Mouse (Mus musculus): ENCODE results near the gene Cxcl16.
"Not testable (repeated sequence)": the region's sequence is repeated elsewhere in the genome, so short reads cannot be mapped to it uniquely, and the experiment has no call there.

The Cxcl16 gene

GRCm38 (mm10) chr11:70453261-70454044 lies 6.3 kb downstream of the Cxcl16 start:
- no peak for DNase-seq (ENCODE audit: low read depth, low spot score)

GRCm38 (mm10) chr11:70451797-70452498 lies 7.8 kb downstream of the Cxcl16 start, which contains the start of gene Med11:
TSS of gene Med11 (plus strand) at chr11:70451919.
- DNase-seq (ENCODE audit: low read depth, low spot score) = peak; percentile 91

GRCm38 (mm10) chr11:70450926-70451325 lies 8.9 kb downstream of the Cxcl16 start:
- DNase-seq (ENCODE audit: low read depth, low spot score) = no peak

- DNase-seq (ENCODE audit: low read depth, low spot score) = no peak
Measured at GRCm38 (mm10) chr11:70447373-70447772, 12.4 kb downstream of the Cxcl16 start.

GRCm38 (mm10) chr11:70446756-70447155 lies 13.0 kb downstream of the Cxcl16 start:
- DNase-seq (ENCODE audit: low read depth, low spot score) = no peak

GRCm38 (mm10) chr11:70444667-70445066 lies 15.1 kb downstream of the Cxcl16 start:
- DNase-seq (ENCODE audit: low read depth, low spot score) = no peak

GRCm38 (mm10) chr11:70443964-70444363 lies 15.8 kb downstream of the Cxcl16 start:
- no peak for DNase-seq (ENCODE audit: low read depth, low spot score)

GRCm38 (mm10) chr11:70441882-70442281 lies 17.9 kb downstream of the Cxcl16 start:
- DNase-seq (ENCODE audit: low read depth, low spot score) = no peak

- DNase-seq (ENCODE audit: low read depth, low spot score) = no peak
Measured at GRCm38 (mm10) chr11:70440637-70441036, 19.1 kb downstream of the Cxcl16 start.

GRCm38 (mm10) chr11:70438728-70439374 lies 20.9 kb downstream of the Cxcl16 start:
- DNase-seq (ENCODE audit: low read depth, low spot score) = no peak

GRCm38 (mm10) chr11:70437426-70437825 lies 22.4 kb downstream of the Cxcl16 start:
- DNase-seq (ENCODE audit: low read depth, low spot score) = no peak

GRCm38 (mm10) chr11:70435476-70435875 lies 24.3 kb downstream of the Cxcl16 start:
- no peak for DNase-seq (ENCODE audit: low read depth, low spot score)

- DNase-seq (ENCODE audit: low read depth, low spot score) = no peak
Measured at GRCm38 (mm10) chr11:70433951-70434350, 25.8 kb downstream of the Cxcl16 start.

GRCm38 (mm10) chr11:70433569-70433943 lies 26.2 kb downstream of the Cxcl16 start:
- no peak for DNase-seq (ENCODE audit: low read depth, low spot score)

GRCm38 (mm10) chr11:70432895-70433568 lies 26.8 kb downstream of the Cxcl16 start:
- no peak for DNase-seq (ENCODE audit: low read depth, low spot score)

GRCm38 (mm10) chr11:70432048-70432894 lies 27.5 kb downstream of the Cxcl16 start, which contains the start of gene Arrb2:
TSS of gene Arrb2 (plus strand) at chr11:70432635.
- DNase-seq (ENCODE audit: low read depth, low spot score) = peak; percentile 96

GRCm38 (mm10) chr11:70431574-70431973 lies 28.2 kb downstream of the Cxcl16 start:
- DNase-seq (ENCODE audit: low read depth, low spot score) = no peak

- not testable (repeated sequence) for DNase-seq (ENCODE audit: low read depth, low spot score)
Measured at GRCm38 (mm10) chr11:70426598-70426997, 33.2 kb downstream of the Cxcl16 start.

- DNase-seq (ENCODE audit: low read depth, low spot score) = no peak
Measured at GRCm38 (mm10) chr11:70419486-70419885, 40.3 kb downstream of the Cxcl16 start.

GRCm38 (mm10) chr11:70418199-70418598 lies 41.6 kb downstream of the Cxcl16 start:
- no peak for DNase-seq (ENCODE audit: low read depth, low spot score)

- peak; percentile 72 for DNase-seq (ENCODE audit: low read depth, low spot score)
Measured at GRCm38 (mm10) chr11:70413961-70414360, 45.8 kb downstream of the Cxcl16 start.
